Mouse (Mus musculus) embryonic facial prominence, embryonic 12.5 days (tissue): ENCODE results near the gene Tbkbp1. TPM values are rescaled to one million over a fixed set of nuclear protein-coding genes. Genes with fewer than 3 reads are reported as not detected.
A peak's percentile ranks its signal among the peaks of the same experiment; 100 is the strongest.

Source experiments
- ATAC-seq: fragments of 200-750 bp; cut with Nextera tagmentation; 2 replicates; pipeline ENCODE4 v1.8.0; 2017; ENCODE audit not compliant: insufficient number of reproducible peaks, insufficient read depth, low FRiP score, low TSS enrichment
- H3K27ac ChIP-seq: fragments of 300-500 bp; sonication (generic); 2 replicates; pipeline ENCODE4 v1.5.1; 2016; ENCODE audit warnings: mild to moderate bottlenecking
- H3K27me3 ChIP-seq: fragments of 300-500 bp; sonication (generic); 2 replicates; pipeline ENCODE4 v1.6.1; 2016; ENCODE audit warnings: mild to moderate bottlenecking, moderate library complexity
- H3K36me3 ChIP-seq: fragments of 300-500 bp; sonication (generic); 2 replicates; pipeline ENCODE4 v1.6.1; 2016; ENCODE audit warnings: mild to moderate bottlenecking
- H3K4me1 ChIP-seq: fragments of 300-500 bp; sonication (generic); 2 replicates; pipeline ENCODE4 v1.6.1; 2016
- H3K4me2 ChIP-seq: fragments of 300-500 bp; sonication (generic); replicated peaks from 2 replicates; pipeline ENCODE4 v1.6.1; 2016; ENCODE audit warnings: mild to moderate bottlenecking, moderate library complexity
- H3K4me3 ChIP-seq: fragments of 300-500 bp; sonication (generic); 2 replicates; pipeline ENCODE4 v1.5.1; 2016; ENCODE audit warnings: mild to moderate bottlenecking
- H3K9ac ChIP-seq: fragments of 300-500 bp; sonication (generic); 2 replicates; pipeline ENCODE4 v1.6.1; 2016; ENCODE audit warnings: mild to moderate bottlenecking, moderate library complexity
- H3K9me3 ChIP-seq: fragments of 300-500 bp; sonication (generic); 2 replicates; pipeline ENCODE4 v1.6.1; 2016; ENCODE audit warnings: mild to moderate bottlenecking, moderate library complexity
- WGBS: fragments of 180-500 bp; shearing (Covaris S2); methylation state at CpG from one replicate; pipeline ENCODE4 v1.1.7; 2016; 5-methylcytosine and 5-hydroxymethylcytosine counted together
- polyA plus RNA-seq: library from polyadenylated mRNA; unstranded; fragments of >200 nt; fragmentation: Nextera tagmentation; extraction: Ambion mirVana; gene quantifications from 2 replicates; pipeline ENCODE4 v1.2.1, GENCODE M21; 2016

Gene Tbkbp1
- polyA plus RNA-seq, 1 experiment from 2014 or later: 10.4 TPM

GRCm38 (mm10) chr11:97123282-97123890, 27.9 kb downstream of the Tbkbp1 start:
- Histone ChIP-seq H3K36me3 (no peaks in the 10 kb centered on the region), H3K27ac (no peak overlapping the region), H3K9ac (no peak overlapping the region), H3K4me1 (peaks cover 31% of the 10 kb centered on the region), H3K9me3 (no peaks in the 10 kb centered on the region), H3K4me3 (no peak overlapping the region), H3K27me3 (peaks cover 8% of the 10 kb centered on the region), H3K4me2 (no peak overlapping the region)
- ATAC-seq: no peak
- WGBS: 8% methylated on average over 11 of the region's 11 CpGs

- Histone ChIP-seq H3K4me3 (no peak overlapping the region), H3K9me3 (no peaks in the 10 kb centered on the region), H3K4me1 (peaks cover 22% of the 10 kb centered on the region), H3K27ac (no peak overlapping the region), H3K36me3 (no peaks in the 10 kb centered on the region), H3K4me2 (no peak overlapping the region), H3K9ac (no peak overlapping the region), H3K27me3 (peaks cover 32% of the 10 kb centered on the region)
- 52% methylated on average over 3 of the region's 3 CpGs for WGBS
- ATAC-seq: peak; percentile 2; the same call in 1 of the 2 replicates
These were observed 30.7 kb downstream of the Tbkbp1 start for GRCm38 (mm10) chr11:97120641-97121040.

GRCm38 (mm10) chr11:97120221-97120620, 31.1 kb downstream of the Tbkbp1 start:
- Histone ChIP-seq H3K9me3 (no peaks in the 10 kb centered on the region), H3K4me1 (peaks cover 23% of the 10 kb centered on the region), H3K27me3 (peaks cover 36% of the 10 kb centered on the region), H3K36me3 (no peaks in the 10 kb centered on the region), H3K4me3 (no peak overlapping the region), H3K27ac (no peak overlapping the region), H3K9ac (no peak overlapping the region), H3K4me2 (no peak overlapping the region)
- ATAC-seq: no peak
- 31% methylated on average over 10 of the region's 10 CpGs for WGBS

- no peak for ATAC-seq
- Histone ChIP-seq H3K36me3 (no peaks in the 10 kb centered on the region), H3K4me1 (peaks cover 23% of the 10 kb centered on the region), H3K27ac (no peak overlapping the region), H3K4me3 (peak overlapping the region; percentile 37), H3K9me3 (no peaks in the 10 kb centered on the region), H3K9ac (no peak overlapping the region), H3K27me3 (peaks cover 63% of the 10 kb centered on the region), H3K4me2 (peak overlapping the region; percentile 83)
- WGBS: 7% methylated on average over 11 of the region's 11 CpGs
These were observed 35.5 kb downstream of the Tbkbp1 start for GRCm38 (mm10) chr11:97115797-97116196.

- H3K9ac ChIP-seq: peak within 1 kb of the TSS; percentile 35; the same call in 1 of the 2 replicates
- H3K27ac ChIP-seq: no peak within 1 kb of the TSS
- ATAC-seq: no peak
- H3K4me3 ChIP-seq: peak within 1 kb of the TSS; percentile 37
- H3K36me3 ChIP-seq: no peaks in the 10 kb centered on the region
- under 1% methylated on average over 85 of the region's 87 CpGs for WGBS
- no peaks in the 10 kb centered on the region for H3K9me3 ChIP-seq
- H3K4me1 ChIP-seq: peaks cover 16% of the 10 kb centered on the region
- peak within 1 kb of the TSS; percentile 83 for H3K4me2 ChIP-seq
- peaks cover 63% of the 10 kb centered on the region for H3K27me3 ChIP-seq
These were observed 36.4 kb downstream of the Tbkbp1 start, which contains the start of gene Tbx21 for GRCm38 (mm10) chr11:97114671-97115601. Gene Tbx21, minus strand, starts transcription at chr11:97115331.

- H3K27ac ChIP-seq: no peak overlapping the region
- WGBS: 81% methylated on average over 9 of the region's 9 CpGs
- no peaks in the 10 kb centered on the region for H3K9me3 ChIP-seq
- H3K27me3 ChIP-seq: peaks cover 49% of the 10 kb centered on the region
- ATAC-seq: 0 out of 2 replicates have a peak, but pooled peaks have one; percentile 15
- no peaks in the 10 kb centered on the region for H3K36me3 ChIP-seq
- peaks cover 16% of the 10 kb centered on the region for H3K4me1 ChIP-seq
- H3K9ac ChIP-seq: no peak overlapping the region
- no peak overlapping the region for H3K4me2 ChIP-seq
- H3K4me3 ChIP-seq: no peak overlapping the region
These were observed 38.7 kb downstream of the Tbkbp1 start for GRCm38 (mm10) chr11:97112519-97113125.

GRCm38 (mm10) chr11:97108976-97109375, 42.3 kb downstream of the Tbkbp1 start:
- WGBS: 80% methylated on average over 16 of the region's 16 CpGs
- Histone ChIP-seq H3K4me1 (peaks cover 6% of the 10 kb centered on the region), H3K9me3 (no peaks in the 10 kb centered on the region), H3K4me3 (no peak overlapping the region), H3K4me2 (no peak overlapping the region), H3K36me3 (no peaks in the 10 kb centered on the region), H3K27ac (no peak overlapping the region), H3K27me3 (peaks cover 19% of the 10 kb centered on the region), H3K9ac (no peak overlapping the region)
- ATAC-seq: no peak

- no peak overlapping the region for H3K9ac ChIP-seq
- H3K4me1 ChIP-seq: 0 out of 2 replicates have a peak, but pooled peaks cover 2% of the 10 kb centered on the region
- no peaks in the 10 kb centered on the region for H3K9me3 ChIP-seq
- no peaks in the 10 kb centered on the region for H3K36me3 ChIP-seq
- peaks cover 15% of the 10 kb centered on the region for H3K27me3 ChIP-seq
- WGBS: 92% methylated on average over 9 of the region's 9 CpGs
- H3K4me2 ChIP-seq: no peak overlapping the region
- ATAC-seq: no peak
- H3K27ac ChIP-seq: no peak overlapping the region
- no peak overlapping the region for H3K4me3 ChIP-seq
These were observed 47.2 kb downstream of the Tbkbp1 start for GRCm38 (mm10) chr11:97104091-97104483.

GRCm38 (mm10) chr11:97103163-97104090, 47.9 kb downstream of the Tbkbp1 start:
- no peak overlapping the region for H3K4me3 ChIP-seq
- peaks cover 21% of the 10 kb centered on the region for H3K27me3 ChIP-seq
- H3K4me2 ChIP-seq: no peak overlapping the region
- H3K36me3 ChIP-seq: no peaks in the 10 kb centered on the region
- no peak overlapping the region for H3K9ac ChIP-seq
- H3K9me3 ChIP-seq: no peaks in the 10 kb centered on the region
- no peak for ATAC-seq
- WGBS: 90% methylated on average over 10 of the region's 10 CpGs
- H3K27ac ChIP-seq: no peak overlapping the region
- H3K4me1 ChIP-seq: 0 out of 2 replicates have a peak, but pooled peaks cover 2% of the 10 kb centered on the region

GRCm38 (mm10) chr11:97101722-97102121, 49.6 kb downstream of the Tbkbp1 start:
- H3K4me1 ChIP-seq: 0 out of 2 replicates have a peak, but pooled peaks cover 2% of the 10 kb centered on the region
- no peak for ATAC-seq
- H3K9me3 ChIP-seq: no peaks in the 10 kb centered on the region
- no peaks in the 10 kb centered on the region for H3K36me3 ChIP-seq
- H3K27me3 ChIP-seq: peaks cover 30% of the 10 kb centered on the region
- 15% methylated on average over 9 of the region's 9 CpGs for WGBS
- H3K9ac ChIP-seq: no peak overlapping the region
- no peak overlapping the region for H3K4me2 ChIP-seq
- no peak overlapping the region for H3K4me3 ChIP-seq
- H3K27ac ChIP-seq: no peak overlapping the region

- Histone ChIP-seq H3K27me3 (peaks cover 30% of the 10 kb centered on the region), H3K36me3 (no peaks in the 10 kb centered on the region), H3K9ac (no peak overlapping the region), H3K27ac (no peak overlapping the region), H3K4me3 (no peak overlapping the region), H3K9me3 (0 out of 2 replicates have a peak, but pooled peaks cover 5% of the 10 kb centered on the region), H3K4me2 (no peak overlapping the region), H3K4me1 (0 out of 2 replicates have a peak, but pooled peaks cover 2% of the 10 kb centered on the region)
- ATAC-seq: no peak
- 20% methylated on average over 18 of the region's 18 CpGs for WGBS
These were observed 52.5 kb downstream of the Tbkbp1 start for GRCm38 (mm10) chr11:97098791-97099190.
